Mouse (Mus musculus) gastrocnemius, postnatal 4 days (tissue): ENCODE results near the gene Prss48. TPM values are rescaled to one million over a fixed set of nuclear protein-coding genes. Genes with fewer than 3 reads are reported as not detected.

Experiments
- DNase-seq, 2 experiments: peaks; one replicate each; pipeline ENCODE4 v3.0.0; 2021 to 2022; ENCODE audit warnings: low spot score in 2 of 2, mixed read lengths in 2 of 2
- long read RNA-seq, 2 experiments: library from polyadenylated mRNA; stranded (forward); transcript quantifications; one replicate each; pipeline ENCODE4 v2.0.0; 2021
- total RNA-seq, 2 experiments: library from RNA; stranded (reverse); gene quantifications; 2 replicates each; pipeline ENCODE4 v1.2.3; 2021

Prss48 gene
- total RNA-seq, result not detected
- long read RNA-seq, experiment 1, result 0 reads
- long read RNA-seq, experiment 2, result 0 reads

DNA sequence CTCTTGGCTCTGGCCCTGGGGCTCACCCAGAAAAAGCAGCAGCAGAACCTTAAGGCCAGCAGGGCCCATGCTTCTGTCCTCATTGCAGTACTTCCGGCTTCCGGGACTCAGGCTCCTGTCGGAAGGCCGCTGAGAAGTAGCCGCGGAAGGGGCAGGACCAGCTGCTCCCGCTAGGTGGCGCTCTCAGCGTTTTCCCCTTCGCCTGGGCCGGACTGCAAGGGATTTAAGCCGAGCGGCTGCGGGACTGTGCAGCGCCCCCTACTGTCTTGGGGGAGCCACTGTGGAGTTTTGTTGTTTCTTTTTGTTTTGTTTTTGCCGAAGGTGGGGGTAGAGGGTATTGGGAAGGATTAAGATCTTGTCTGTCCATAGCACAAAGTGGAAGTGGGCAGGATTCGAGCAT is at the start of gene Prss48:
Gene Prss48 (minus strand): TSS at position 69 of the 400 bp plus-strand sequence.
- no peak for DNase-seq

- DNase-seq, result no peak
Measured at GRCm38 (mm10) chr3:86049041-86049440, 46.8 kb upstream of the Prss48 start.

DNA sequence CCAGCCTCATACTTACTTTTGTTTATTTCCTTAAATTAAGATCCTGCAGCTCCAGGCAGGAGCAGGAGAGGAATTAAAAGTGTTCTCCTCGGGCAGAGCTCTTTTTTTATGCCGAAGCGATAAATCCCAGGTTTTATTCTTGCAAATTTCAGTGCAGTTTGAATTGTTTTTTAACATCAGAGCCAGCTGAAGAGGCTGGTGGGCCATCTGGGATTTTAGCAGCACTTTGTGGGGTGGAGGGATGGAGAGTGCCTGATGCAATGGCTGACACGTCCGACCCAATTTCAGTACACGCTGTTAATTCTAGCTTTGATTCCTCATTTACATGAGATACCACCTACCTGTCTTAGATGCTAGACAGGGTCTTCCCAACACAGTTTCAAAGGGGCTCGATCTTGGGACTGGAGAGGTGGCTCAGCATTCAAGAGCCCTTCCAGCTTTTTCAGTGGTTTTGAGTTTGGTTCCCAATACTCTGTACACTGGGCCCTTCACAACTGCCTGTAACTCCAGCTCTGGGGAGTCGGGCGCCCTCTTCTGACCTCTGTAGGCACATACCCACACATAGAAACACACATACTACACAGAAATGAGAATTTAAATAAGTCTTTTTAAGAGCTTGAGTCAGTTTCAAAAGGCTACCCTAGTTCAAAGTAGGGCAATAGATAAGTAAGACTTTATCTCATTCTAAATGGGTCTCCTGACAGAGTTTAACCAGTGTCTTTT is 45.6 kb upstream of the Prss48 start:
- DNase-seq, result no peak

DNA sequence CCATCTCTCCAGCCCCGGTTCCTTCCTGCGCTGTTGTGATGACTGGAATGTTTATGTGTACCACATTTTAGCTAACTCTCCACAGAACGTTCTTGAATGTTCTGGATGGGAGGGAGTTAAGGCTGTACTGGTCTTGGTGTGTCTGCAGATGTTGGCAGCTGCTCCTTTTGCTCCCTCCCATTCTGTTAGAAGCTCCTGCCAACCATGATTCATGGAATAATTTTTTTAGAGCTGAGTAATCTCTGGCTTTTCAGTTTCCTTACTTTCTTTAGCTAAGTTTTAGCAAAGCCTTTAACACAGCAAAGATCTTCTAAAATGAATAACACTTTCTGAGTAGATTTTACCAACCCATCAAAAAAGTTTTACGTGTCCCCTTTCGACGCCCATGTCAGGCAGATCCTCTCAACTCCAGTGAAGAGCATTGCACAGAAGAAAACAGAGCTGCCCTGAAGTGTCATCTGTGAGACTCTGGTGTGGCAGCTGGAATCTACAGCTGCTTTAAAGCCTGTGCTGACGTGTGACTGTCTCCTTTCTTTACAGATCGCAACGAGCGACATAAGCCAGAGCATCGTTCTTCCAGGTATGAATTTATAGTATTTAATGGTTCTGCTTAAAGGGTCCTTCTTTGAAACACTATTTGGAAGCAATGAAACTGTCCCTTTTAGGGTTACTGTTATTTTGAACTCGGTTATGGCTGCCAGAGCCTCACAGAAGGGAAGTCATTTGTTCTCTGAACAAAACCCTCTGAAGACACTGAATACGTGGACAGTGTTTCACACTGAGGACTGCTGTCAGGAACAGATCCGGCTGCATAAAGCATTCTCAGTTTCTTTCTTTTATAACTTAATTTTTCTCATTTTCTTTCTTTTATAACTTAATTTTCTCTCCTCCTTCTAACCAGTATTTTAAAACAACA is 38.3 kb upstream of the Prss48 start:
- DNase-seq, result peak in 1 of 2 experiments; percentile 36

GRCm38 (mm10) chr3:86038648-86039047 is 36.4 kb upstream of the Prss48 start:
- DNase-seq, result peak; percentile 27 to 66

DNA sequence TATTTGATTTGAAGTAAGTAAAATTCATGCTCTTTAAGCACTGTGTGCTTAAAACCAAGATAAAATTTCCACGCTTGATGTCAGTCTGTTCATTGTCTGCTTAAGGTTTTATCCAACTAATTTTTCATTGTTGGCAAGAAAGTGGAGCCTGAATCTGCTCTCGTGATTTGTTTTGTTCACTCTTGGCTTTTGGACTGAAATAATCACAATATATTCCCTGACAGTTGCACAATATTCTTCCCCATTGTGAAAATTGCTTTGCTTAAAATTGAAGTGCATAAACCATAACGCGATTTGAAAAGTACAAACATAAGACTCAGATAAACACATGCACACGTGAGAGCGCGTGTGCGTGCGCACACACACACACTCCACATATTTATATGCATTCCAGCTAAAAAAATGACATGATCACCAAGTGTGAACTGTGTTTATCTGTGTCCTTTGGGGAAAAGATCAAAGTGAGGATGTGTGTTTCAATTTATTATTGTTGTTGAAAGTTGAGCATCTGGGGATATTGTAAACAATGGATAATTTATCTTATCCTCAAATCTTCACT is 35.7 kb upstream of the Prss48 start:
- no peak for DNase-seq

GRCm38 (mm10) chr3:86033455-86034090 is 31.3 kb upstream of the Prss48 start:
- DNase-seq, result no peak

DNA sequence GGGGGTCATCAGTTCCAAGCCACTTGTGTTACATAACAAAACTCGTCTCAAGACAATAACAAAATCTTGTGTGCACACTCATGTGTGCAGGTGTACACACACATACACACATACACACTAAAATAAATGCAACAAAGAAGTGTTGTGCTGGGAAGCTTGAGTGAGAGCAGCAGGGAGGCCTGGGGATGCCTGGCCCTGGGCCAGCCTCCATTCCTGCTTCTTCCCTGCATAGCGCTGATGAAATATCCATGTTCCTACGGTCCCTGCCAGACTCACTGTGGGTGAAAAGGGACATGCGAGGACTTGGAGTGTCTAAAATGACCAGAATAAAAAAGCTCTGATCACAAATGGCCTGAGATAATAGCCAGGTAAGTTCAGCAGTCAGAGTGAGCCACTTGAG is 28.3 kb upstream of the Prss48 start:
- no peak for DNase-seq

DNA sequence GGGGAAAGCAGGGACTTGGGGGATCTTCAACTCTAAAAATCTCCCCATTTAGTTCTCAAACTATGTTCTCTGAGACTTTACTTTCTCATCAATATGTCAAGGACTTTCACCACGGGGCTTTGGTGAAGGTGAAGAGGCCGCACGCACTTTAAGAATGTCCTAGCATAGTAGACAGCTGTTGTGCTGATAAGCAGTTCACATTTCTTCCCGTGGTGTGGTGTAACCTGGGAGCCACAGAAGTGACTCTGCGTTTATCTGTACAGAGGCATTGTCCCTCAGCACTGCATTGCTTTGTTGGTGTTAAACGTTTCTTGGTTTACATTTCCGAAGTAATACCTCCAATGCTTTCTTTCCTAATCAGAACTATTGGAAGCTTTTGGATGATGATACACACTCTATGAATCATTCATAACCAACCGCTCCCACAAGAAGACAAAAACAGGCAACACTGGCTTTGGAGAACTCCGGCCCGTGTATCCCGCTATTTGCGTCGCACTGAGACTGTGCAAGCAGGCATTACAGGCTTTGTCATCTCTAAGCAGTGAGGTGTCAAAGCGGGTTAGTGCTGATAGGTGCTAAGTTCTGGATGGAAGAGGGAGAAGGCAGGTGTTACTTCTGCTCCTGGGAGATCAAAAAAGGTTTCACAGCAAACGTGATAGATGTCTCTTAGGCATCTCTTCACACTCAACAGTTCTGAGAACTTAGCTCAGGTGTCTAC is 26.5 kb upstream of the Prss48 start:
- no peak for DNase-seq

DNA sequence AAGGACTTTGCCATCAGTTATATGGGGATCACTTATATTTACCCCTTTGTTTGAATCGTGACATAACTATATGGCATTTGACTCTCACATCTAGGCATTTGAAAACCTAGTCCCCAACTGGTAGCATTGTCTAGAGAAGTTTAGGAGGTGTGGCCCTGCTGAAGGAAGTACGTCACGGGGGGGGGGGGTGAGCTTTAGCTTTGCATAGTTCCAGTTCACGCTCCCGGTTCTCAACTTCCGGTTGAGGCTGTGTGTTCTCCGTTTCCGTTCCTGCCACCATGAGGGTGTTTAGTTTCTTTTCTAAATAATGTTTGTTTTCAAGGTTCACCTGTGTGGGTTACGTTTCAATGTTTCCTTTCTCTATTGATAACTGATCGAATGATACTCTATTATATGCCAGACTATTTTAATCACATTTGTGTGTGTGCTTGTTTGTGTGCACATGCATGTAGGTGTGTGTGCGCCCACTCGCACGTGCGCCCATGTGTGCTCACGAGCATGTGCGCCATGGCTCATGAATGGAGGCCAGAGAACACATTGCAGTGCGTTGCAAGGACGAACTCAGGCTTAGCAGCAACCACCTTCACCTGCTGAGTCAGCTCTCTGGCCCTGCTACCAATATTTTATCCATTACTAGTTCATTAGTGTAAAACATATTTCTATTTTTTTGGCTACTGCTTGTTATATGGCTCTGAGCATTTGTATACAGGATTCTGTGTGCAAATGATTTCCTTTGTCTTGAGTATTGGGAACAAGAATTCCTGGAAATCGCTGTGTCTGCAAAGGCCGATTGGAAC is 23.2 kb upstream of the Prss48 start:
- DNase-seq, result no peak

GRCm38 (mm10) chr3:86024065-86024795 is 21.9 kb upstream of the Prss48 start:
- no peak for DNase-seq

- DNase-seq, result no peak
Measured at GRCm38 (mm10) chr3:86021651-86022050, 19.4 kb upstream of the Prss48 start.

- DNase-seq, result no peak
Measured at GRCm38 (mm10) chr3:86020921-86021650, 18.8 kb upstream of the Prss48 start.

GRCm38 (mm10) chr3:86017484-86017883 is 15.2 kb upstream of the Prss48 start:
- no peak for DNase-seq

DNA sequence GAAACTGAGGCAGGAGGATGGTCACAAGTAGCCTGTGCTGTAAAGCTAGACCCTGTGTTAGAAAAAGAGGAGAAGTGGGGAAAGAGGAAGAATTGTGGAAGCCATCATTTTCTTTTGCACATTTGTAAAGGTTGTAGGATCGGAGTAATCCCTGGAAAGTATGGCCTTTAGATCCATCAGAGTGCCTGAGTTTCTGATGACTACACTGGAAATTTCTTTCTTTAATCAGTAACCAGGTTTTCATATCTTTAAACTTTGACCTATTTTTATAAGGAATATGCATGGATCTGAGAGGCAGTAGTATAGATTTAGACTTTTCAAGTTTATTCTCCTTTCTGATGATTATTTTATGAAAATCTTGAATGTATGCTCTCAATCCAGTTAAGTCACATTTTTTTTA is 14.7 kb upstream of the Prss48 start:
- no peak for DNase-seq

DNA sequence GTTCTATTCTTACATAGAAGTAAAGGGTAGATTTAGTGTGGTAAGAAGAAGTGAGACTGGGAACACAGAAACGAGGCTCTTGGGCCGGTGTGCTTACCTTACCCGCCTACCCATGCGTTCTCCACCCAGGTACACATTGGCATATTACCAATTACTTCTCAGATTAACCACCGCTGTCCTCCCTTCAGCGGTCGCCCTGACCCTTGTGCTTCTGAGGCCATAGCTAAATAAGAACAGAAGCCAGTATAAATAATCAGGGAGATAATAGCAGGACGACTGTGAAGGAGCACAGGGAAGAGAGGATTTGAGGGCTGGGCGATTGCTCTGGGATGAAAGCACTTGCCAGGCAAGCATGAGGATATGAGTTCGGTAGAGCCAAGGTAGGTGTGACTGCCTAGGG is 11.5 kb upstream of the Prss48 start:
- DNase-seq, result no peak

- no peak for DNase-seq
Measured at GRCm38 (mm10) chr3:86011833-86012232, 9.5 kb upstream of the Prss48 start.

DNA sequence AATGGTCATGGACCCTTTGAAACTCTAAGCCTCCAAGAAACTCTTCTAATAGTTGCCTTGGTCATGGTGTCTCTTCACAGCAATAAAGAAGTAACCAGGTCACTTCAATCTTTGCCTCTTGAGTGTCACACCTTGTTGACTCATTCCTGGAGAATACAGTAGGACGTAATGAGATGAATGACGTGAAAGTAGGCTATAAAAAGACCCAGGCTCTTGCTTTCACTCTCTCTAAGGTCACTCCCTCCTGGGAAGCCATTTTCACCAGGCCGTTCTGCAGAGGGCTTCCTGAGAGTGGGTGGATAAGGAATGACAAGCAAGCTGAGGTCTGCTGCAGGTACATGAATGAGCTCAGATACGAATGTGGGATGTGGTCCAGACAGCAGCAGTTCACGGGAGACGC is 9.1 kb upstream of the Prss48 start:
- no peak for DNase-seq

GRCm38 (mm10) chr3:86010618-86011017 is 8.3 kb upstream of the Prss48 start:
- DNase-seq, result no peak
